Mouse (Mus musculus): ENCODE measurements at regions not wholly inside any gene's neighbourhood (a gene's known extent, or its start where the extent isn't known, plus 50 kb on each side); places are given as distances from the start of the nearest gene placed in this dataset.
"Not testable (repeated sequence)": the region's sequence is repeated elsewhere in the genome, so short reads cannot be mapped to it uniquely, and the experiment has no call there.

DNA sequence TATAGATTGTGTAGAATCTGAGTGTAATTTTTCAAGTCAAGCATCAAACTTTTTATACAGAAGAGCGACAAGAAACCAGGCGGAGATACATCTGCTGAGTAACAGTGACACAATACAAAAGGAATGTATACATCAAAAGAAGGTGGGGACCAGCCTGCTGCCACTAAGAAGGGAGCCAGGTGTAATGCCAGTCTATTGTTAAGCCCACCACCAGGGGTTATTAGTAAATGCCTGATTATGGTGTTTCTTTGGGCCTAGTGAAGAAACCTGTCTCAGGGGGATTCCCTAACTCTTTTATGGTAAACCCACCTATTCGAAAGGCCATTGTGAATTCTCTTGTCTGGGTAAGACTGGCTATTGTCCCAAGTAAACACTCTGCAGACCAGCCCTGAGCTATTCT, 126.3 kb upstream of the Thpo start:
- TF ChIP-seq CTCF (IDR thresholded peaks at IDR 0.05; ENCODE audit: control insufficient read depth, insufficient read depth, low read length); POLR2A (IDR thresholded peaks at IDR 0.05; ENCODE audit: borderline replicate concordance, control insufficient read depth, low read depth, low read length): not testable (repeated sequence)

All from bone marrow, adult 2 months (tissue).